Mouse (Mus musculus): ENCODE results near the gene Chpf2. TPM values are rescaled to one million over a fixed set of nuclear protein-coding genes. Genes with fewer than 3 reads are reported as not detected.

Chpf2 gene
- 52.7 and 74.0 TPM in 2 replicates for polyA plus RNA-seq (2012; rRNA removed)

DNA sequence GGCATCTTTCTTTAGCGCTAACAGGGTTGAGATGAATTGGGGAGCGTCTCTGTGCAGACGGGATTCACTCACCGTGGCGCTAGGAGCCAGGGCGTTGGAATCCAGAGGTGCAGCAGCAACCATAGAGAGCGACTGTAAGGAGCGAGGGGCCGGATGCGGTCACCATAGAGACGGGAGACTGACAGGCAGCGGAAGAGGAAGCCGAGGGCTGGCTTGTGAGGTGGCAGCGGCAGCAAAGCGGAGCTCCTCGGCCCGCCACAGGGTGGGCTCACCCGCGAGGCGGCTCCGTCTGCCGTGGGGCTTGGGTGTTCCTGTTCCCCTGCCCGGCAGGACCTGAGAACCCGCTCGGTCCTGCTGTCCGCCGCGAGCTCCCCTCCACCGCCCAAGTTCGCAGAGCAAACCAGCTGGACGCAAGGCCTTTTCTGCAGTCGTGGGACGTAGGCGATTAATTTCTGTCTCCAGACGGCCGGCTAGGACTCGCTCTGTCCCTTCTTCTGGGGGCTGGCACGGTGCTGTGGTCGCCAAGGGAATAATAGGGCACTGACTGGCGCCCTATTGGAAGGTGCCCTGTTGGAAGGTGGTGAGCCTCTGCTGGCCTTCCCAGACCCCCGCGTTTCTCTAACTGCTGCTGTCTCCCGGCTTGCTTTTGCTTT is at the start of gene Chpf2:
Gene Chpf2 (plus strand): TSS at position 195 of the 653 bp plus-strand sequence.

GRCm38 (mm10) chr5:24540387-24541143 is 46.0 kb upstream of the Chpf2 start, which contains the start of gene Asb10:
Asb10 (minus strand) TSS chr5:24540978.

GRCm38 (mm10) chr5:24556709-24557108 is 29.8 kb upstream of the Chpf2 start, which contains the start of gene 4931409K22Rik:
4931409K22Rik (minus strand) TSS chr5:24556809.

DNA sequence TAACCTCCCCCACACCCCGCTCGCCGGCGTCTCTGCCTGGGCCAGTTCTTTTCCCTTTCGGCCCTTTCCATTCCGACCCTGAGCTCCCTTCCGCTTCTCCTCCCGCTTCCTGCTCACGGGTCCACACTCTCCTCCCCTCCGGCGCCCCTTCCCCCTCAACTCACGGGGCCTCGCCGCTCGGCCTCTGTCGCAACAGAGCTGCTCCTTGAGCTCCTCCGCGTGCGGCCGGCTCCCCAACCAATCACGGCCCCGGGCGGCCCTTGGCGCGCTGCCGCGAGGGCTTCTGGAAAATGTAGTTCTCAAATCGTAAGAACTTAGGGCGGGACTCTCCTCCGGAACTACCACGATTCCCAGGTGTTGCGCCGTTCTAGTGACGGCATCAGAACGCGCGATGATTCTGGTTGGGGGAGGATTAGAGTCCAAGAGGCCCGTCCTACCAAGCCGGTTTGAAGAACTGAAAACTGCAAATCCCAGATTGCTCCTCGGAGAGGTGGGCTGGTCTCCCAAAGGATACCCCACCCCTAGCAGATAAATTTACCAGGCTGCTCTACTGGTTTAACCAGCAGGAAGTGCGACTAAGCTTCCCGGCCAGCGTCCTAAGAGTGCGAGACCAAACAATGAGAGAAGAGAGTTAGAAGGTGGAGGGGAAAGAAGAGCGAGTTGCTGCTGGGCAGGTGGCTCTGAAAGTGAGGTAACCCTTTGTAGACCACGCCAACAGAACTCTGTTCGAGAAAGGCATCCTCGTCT is 9.2 kb upstream of the Chpf2 start, which contains the start of gene Abcf2:
Gene Abcf2 (minus strand): TSS at position 285 of the 747 bp plus-strand sequence.

GRCm38 (mm10) chr5:24623986-24624821 is 37.7 kb downstream of the Chpf2 start, which contains the start of gene Smarcd3:
Smarcd3 (minus strand) TSS chr5:24624411.

Other genes with a start within 250 kb of the Chpf2 start
- 180 TPM in 2 replicates for gene Kcnh2, start 235.1 kb upstream of the Chpf2 start, polyA plus RNA-seq (2012; rRNA removed)
- 24.5 and 26.5 TPM in 2 replicates for gene Nos3, start 221.9 kb upstream of the Chpf2 start, polyA plus RNA-seq (2012; rRNA removed)
- 5.5 and 13.3 TPM in 2 replicates for gene Atg9b, start 194.6 kb upstream of the Chpf2 start, polyA plus RNA-seq (2012; rRNA removed)
- gene Abcb8, start 193.1 kb upstream of the Chpf2 start, polyA plus RNA-seq (2012; rRNA removed): 83.5 and 96.0 TPM in 2 replicates
- gene Asic3, start 173.3 kb upstream of the Chpf2 start, polyA plus RNA-seq (2012; rRNA removed): 1.0 and 1.2 TPM in 2 replicates
- 117 and 118 TPM in 2 replicates for gene Cdk5, start 163.2 kb upstream of the Chpf2 start, polyA plus RNA-seq (2012; rRNA removed)
- gene Slc4a2, start 162.9 kb upstream of the Chpf2 start, polyA plus RNA-seq (2012; rRNA removed): 124 and 127 TPM in 2 replicates
- gene Fastk, start 141.5 kb upstream of the Chpf2 start, polyA plus RNA-seq (2012; rRNA removed): 290 and 311 TPM in 2 replicates
- 68.9 and 72.3 TPM in 2 replicates for gene Tmub1, start 138.9 kb upstream of the Chpf2 start, polyA plus RNA-seq (2012; rRNA removed)
- 143 and 150 TPM in 2 replicates for gene Agap3, start 134.6 kb upstream of the Chpf2 start, polyA plus RNA-seq (2012; rRNA removed)
- 0.03 and 0.07 TPM in 2 replicates for gene Gbx1, start 59.5 kb upstream of the Chpf2 start, polyA plus RNA-seq (2012; rRNA removed)
- 2.6 and 5.2 TPM in 2 replicates for gene Asb10, start 45.8 kb upstream of the Chpf2 start, polyA plus RNA-seq (2012; rRNA removed)
- gene 4931409K22Rik, start 29.9 kb upstream of the Chpf2 start, polyA plus RNA-seq (2012; rRNA removed): not detected in 2 replicates
- gene Abcf2, start 9.3 kb upstream of the Chpf2 start, polyA plus RNA-seq (2012; rRNA removed): 77.2 and 82.0 TPM in 2 replicates
- 74.2 and 103 TPM in 2 replicates for gene Smarcd3, start 37.7 kb downstream of the Chpf2 start, polyA plus RNA-seq (2012; rRNA removed)
- 54.0 and 57.7 TPM in 2 replicates for gene Nub1, start 98.8 kb downstream of the Chpf2 start, polyA plus RNA-seq (2012; rRNA removed)
- gene Wdr86, start 144.0 kb downstream of the Chpf2 start, polyA plus RNA-seq (2012; rRNA removed): 16.6 and 22.1 TPM in 2 replicates
- gene Crygn, start 171.3 kb downstream of the Chpf2 start, polyA plus RNA-seq (2012; rRNA removed): not detected in 2 replicates

Data from ovary, adult 2 months (tissue).